Mouse (Mus musculus): ENCODE results near the gene Nit2.

Gene Nit2

DNA sequence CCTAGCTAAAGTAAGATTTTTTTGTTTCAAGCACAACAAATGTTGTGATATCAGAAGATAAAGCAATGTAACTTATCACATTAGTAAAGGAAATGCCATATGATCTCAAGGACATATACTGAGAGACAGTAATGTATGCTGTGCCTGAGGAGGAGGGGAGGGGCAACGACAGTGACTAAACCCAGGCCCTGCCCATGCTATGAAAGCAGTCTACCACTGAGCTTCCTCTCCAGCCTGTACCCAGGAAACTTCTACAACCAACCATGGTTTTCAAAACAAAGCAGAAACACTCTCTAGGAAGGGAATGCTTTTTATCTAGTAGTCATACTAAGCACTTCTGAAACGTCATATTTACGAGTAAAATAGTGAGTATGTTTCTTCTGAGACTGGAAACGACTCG is 4.3 kb downstream of the Nit2 start:
- no peak for DNase-seq (ENCODE audit: low spot score in 2 of 2)

DNA sequence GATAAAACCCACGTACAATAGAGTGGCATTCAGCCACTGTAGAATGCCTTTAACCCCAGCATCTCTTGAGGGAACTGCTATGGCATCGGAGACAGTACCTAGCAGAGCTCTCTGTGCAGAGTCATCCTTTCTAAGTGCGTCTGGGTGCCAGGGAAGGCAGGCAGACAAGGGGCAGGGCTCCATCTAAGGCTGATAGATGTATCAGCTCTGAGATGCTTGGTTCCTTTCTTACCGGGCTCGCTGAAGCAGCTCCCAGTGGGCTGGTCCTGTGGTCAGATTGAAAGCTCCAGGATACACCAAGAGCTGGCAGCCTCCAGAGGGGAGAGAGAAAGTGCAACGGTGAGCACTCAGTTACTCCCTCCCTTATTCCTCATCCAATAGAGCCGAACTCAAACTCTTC is 7.3 kb downstream of the Nit2 start:
- no peak for DNase-seq (ENCODE audit: low spot score in 2 of 2)

DNA sequence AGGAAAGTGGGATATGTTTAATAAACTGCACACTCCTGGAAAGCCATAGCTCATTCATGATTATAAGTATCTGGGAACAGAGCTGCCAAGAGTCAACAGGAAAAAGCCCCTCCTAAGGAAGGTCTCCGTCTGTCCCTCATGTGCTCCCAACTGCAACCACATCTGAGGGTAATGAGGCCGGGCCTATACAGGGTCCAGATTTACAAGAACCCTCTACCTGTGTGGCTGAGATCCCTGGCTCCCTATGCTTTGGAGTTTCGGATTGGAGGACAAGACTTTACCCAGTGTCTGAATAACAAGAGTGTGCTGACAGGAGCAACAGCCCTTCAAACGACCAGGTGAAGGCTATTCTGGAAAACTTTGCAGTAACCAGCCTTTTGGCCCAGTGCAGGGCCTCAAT is 9.4 kb downstream of the Nit2 start:
- no peak for DNase-seq (ENCODE audit: low spot score in 2 of 2)

DNA sequence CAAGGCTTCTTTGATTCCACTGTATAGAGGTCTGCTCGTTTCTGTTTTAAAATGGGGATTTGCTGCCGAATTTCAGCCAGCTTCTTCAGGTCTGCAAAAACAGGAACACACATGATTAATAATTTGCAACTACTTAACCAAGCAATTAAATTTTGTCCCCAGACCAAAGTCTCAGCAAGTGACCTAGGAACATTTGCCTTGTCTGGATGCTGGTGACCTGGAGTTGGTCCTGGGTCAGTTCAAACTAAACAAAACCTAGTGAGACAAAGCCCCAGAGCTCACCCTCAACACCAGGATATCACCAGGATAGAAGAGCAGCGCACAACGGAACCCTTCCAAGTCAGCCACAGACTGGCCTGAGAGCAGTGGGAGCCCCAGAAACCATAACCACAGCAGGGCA is 10.1 kb downstream of the Nit2 start:
- no peak for DNase-seq (ENCODE audit: low spot score in 2 of 2)

DNA sequence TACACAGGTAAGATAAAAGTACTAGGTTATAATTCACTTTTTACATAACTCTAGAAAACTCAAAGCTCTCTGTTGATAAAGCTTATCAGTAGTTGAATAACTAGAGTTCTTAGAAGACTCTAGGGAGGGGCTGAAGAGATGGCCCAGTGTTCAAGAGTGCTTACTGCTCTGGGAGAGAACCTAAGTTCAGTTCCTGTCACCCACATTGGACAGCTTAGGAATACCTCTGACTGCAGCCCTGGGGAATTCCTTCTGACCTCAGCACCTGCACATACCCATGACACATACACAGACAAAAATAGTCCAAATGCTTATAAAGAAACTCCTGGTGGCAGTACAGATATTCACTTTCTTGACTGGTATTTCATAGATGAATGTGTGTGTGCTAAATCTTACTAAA is 11.2 kb downstream of the Nit2 start:
- no peak for DNase-seq (ENCODE audit: low spot score in 2 of 2)

DNA sequence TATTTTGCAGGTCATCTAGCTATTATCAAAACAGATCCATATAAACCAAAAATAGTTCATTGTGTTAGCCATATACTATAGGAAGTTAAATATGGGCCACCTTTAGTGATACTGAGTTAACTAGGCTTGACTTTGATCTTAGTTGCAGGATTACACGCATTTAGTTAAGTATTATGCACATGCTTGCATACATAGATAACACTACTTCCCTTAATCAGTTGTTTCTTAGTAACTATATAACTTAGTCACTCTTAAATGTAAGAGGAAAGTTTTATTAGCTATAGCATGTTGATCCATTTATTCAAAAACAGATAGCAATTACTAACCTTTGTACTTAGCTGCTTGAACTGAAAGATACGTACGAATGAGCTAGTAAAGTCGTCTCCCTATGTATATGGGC is 15.7 kb downstream of the Nit2 start:
- DNase-seq (ENCODE audit: low spot score in 2 of 2) = no peak

DNA sequence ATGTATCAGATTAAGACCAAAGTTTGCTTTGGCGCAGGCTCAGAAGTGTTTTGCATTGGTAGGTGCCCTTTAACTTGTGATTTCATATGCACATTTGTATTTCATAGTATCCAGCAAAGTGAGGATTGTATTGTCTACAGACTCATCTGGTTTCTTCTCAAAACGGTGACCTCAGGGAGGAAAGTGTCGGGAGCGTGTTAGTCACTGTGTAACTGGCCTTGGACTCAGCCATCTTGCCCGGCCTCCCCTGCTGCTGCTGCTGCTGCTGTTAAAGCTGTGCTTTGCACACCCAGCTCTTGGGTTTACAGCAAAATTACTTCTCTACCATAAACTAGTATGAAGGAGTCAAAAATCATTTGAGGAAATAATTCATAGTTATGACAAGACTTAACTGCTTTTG is 22.4 kb downstream of the Nit2 start:
- DNase-seq (ENCODE audit: low spot score in 2 of 2) = no peak

DNA sequence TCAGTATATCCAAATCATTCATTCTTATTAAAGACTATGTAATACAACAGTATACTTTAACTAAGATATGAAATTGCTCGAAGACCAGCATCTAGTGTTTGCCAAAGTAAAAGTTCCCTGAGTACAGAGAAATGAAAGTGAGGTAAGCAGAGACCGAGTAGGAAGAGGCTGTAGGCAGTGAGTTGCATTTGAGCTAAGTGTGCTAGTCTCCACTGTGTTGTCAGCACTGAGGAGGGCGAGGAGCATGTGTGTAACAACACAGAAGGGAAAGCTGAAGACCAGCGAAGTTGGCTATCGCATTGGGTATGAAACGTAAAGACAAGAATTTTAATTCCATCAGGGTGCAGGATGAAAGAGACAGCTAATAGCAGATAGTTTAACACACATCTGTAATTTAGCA is 33.5 kb downstream of the Nit2 start:
- no peak for DNase-seq (ENCODE audit: low spot score in 2 of 2)

DNA sequence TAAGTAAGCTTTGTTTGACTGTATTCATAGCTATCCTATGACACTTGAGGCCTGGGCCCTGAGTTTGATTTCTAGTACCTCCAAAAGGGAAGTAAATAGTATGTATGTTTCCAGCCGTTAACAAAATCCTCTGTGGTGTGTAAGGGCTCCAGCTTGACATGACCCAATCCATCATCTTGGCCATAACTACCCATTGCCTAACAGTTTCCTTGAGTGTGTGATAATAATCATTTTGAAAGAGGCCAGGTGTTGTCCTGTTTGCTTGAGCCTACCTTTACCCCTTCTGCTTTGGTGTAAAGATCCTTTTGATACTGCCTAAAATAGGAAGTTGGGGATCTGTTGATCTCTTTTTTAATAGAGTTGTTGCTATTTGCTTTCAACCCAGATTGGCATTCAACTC is 34.8 kb downstream of the Nit2 start:
- DNase-seq (ENCODE audit: low spot score in 2 of 2) = no peak

DNA sequence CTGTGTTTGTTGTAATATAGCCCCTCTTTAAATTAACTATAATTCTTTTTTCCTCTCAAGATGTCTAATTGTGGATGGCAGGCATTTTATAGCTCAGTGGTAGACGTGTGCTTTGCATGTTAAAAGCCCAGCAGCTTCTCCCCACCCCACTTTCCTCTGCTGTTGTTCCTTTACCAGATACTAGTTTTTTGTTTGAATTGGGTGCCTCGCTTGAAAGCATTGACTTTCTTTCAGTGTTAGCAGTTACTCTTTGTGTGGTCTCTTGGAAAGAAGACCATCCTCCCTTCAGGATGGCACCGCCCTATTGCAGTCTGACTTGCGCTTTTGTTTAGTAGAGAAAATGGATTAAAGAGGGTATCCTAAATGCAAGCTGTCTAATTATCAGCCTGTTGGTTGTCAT is 35.6 kb downstream of the Nit2 start:
- no peak for DNase-seq (ENCODE audit: low spot score in 2 of 2)

DNA sequence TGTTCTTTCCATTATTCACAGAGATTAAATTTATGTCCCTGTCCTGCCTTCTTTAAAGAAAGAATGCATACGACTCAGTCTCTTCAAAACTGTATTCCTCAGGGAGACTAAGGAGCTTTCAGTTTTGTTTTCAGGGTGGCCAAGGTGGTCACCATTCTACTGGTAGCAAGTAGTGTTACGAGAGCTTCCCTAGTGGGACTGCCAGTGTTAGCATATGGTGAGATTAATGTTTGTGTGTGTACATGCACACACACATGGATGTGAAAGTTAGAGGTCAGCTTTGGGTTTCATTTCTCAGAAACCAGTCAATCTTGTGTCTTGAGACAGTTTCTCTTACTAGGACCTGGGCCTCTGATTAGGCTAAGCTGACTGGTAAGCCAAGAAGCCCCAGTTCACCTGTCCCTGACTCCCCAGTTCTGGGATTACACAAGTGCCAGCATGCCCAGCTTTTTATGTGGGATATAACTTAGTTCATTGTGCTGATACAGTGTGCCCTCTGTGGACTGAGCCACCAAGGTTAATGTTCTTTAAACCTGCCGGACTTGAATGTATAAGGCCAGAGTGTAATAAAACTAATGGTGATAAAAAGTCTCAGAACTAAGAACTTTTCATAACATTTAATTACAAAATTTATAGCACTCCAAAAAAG is 36.3 kb downstream of the Nit2 start:
- no peak for DNase-seq (ENCODE audit: low spot score in 2 of 2)

DNA sequence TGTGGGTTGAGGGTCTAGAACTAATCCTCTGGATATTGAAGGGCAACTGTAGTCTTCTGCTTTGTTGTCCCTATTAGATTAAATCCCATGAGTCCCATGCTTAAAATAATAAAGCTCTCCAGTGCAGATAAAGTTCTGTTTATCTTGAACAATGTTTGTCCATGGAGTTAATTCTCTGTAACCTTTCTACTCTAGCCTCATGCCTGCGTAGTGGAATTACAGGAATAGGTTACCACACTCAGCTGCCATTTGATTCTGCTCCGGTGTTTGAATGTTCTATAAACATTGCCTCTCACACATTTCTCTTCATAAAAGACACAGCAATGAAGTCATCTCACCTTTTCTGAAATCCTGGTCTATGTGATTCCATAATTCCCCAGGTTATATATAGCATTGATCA is 39.3 kb downstream of the Nit2 start:
- no peak for DNase-seq (ENCODE audit: low spot score in 2 of 2)

DNA sequence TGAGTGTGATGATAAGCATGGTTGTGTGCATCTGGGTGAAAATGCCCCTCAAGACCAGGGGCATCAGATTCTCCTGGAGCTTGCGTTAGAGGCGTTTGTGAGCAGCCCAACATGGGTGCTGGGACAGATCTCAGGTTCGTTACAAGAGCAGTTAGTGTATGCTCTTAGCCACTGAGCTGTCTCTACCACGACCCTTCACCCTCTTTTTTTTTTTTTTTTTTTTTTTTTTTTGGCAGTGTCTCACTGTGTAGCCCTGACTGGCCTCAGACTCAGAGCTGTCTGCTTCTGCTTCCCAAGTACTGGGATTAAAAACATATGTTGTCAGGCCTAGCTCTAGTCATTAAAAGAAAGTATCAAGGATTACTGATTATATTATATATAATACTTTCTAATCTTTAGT is 40.9 kb downstream of the Nit2 start:
- no peak for DNase-seq (ENCODE audit: low spot score in 2 of 2)

DNA sequence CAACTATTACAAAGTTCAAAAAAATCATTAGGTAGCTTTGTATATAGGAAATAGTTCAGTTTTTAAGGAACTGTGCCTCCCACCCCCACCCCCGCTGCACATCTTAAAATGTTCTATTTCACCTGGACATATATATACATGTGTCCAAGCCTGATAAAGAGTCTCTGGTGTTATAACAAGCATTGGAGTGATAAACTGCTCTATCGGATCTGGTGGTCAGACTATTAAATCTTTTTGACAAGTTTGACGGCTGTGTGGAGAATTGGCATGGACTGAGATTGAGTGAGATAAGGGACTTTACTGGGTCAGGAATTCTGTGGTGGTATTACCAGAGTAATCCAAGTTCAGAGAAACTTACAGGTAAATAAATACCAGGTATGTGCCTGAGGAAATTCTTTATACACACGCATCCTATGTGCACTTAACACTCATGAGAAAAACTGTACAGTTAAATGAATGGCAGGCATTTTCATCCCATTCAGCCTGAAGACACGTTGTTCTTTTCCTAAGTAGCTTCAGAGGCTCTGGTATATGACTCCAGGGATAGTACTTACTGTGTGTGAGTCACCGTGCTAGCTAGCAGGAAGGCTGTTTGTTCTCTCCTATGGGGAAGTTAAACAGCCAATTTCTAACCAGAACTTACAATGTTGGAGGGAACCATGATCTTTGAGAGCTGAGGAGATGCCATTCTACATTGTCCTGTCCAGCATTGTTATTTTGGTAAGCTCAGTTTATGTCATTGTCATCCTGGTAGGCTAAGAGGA is 44.3 kb downstream of the Nit2 start:
- DNase-seq (ENCODE audit: low spot score in 2 of 2) = no peak

DNA sequence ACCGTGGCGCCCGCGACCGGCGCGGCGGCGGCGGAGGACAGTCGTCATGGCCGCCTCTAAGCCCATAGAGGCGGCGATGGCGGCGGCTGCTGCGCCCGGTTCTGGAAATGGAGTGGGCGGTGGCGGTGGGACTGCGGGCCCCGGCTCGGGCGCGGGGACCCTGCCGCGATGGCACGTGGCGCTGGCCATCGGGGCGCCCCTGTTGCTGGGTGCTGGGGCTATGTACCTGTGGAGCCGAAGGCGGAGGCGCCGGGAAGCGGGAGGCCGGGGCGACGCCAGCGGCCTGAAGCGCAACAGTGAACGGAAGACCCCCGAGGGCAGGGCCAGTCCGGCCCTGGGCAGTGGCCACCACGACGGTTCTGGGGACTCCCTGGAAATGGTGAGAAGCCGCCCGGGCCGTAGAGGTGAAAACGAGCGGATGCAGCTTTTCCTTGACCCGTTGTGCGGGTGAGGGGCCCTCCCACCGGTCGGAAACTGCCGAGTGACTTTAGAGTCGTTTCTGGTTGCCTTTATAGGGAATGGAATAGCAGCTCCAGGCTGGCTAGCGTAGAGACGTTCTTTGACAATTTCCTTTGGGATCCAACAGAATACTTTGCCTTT is 45.2 kb downstream of the Nit2 start:
- DNase-seq (ENCODE audit: low spot score in 2 of 2) = no peak

DNA sequence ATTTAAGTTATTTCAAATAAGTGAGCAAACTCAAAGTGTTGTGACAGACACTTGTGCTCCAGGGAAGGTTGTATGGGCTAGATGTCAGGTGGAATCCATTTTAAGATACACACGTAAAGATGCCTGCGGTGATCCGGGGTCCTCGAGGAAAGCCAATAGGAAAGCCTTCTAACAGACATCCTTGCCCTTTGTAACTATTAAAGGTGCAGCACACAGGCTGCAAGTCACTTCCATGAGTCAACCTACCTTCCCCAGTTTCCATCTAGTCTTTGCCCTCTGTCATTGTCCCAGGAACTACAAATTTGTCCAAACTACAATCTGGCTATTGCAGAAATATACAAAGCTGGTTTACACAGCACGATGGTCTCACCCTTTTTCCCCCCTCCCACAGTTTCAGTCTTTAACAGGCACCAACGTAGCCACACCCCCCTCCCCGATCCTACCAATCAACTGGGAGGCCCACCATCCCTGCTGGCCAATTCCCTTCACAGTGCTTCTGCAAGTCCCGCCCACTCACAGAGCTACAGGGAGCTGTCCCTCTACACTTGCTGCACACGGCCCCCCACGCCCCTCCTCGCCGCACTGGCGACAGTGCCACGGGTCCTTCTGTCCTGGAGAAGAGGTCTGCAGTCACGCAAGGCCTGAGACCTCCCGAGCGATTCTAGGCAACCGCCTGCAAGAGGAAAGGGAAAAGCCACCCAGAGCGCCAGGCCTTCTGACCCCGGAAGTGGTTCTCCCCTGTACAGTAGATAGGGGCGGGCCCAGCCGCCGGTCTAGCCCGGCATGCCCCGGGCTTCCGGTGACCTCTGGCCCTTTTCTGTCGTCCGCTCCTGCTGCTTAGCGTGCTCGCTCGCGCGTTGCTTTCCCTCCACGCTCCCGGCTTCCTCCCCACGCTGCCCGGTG is 46.0 kb downstream of the Nit2 start, which contains the start of gene Tomm70a:
Tomm70a (plus strand) TSS at position 791 of the 903 bp plus-strand sequence.
- DNase-seq (ENCODE audit: low spot score in 2 of 2) = peak; percentile 97 to 98

DNA sequence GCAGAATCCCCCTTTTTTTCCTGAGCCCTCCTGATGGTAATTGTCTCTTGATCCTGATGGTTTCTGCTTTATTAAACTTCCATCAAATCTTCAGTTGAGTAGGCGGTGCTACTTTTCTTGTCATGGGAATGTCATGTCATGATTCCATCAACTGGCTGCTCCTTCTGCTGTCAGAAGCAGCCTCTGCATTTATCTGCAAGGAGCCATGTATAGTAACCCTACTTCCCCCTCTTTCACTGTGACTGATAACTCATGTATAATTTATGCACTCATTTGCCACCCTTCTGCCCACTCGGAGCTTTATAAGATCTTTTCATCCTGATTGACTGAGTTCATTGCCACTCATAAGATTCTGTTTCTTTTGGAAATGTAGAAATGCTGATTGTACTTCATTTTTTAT is 49.6 kb downstream of the Nit2 start:
- no peak for DNase-seq (ENCODE audit: low spot score in 2 of 2)

DNA sequence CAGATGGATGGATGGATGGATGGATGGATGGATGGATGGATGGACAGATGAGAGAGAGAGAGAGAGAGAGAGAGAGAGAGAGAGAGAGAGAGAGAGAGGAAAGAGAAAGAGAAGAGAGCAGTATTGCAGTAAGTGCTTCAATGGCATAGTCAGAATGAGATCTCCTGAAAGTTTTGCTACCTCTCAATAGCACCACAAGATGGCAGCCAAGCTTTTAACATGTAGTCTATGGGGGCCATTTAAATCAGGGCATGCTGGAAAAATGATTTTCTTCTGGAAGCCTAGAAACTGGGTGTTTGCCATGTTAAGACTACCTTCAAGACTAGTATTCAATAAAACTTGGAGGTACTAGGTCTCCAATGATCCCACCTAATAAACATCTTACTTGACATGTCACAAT is 51.1 kb downstream of the Nit2 start:
- DNase-seq (ENCODE audit: low spot score in 2 of 2) = no peak

Measured in right cerebral cortex, postnatal 10 days (tissue).